Mouse (Mus musculus) neural tube, embryonic 12.5 days (tissue): ENCODE data around the gene Nt5c3. TPM values are rescaled to one million over a fixed set of nuclear protein-coding genes. Genes with fewer than 3 reads are reported as not detected.
A peak's percentile ranks its signal among the peaks of the same experiment; 100 is the strongest.
"Not testable (repeated sequence)": the region's sequence is repeated elsewhere in the genome, so short reads cannot be mapped to it uniquely, and the experiment has no call there.

Source experiments
- ATAC-seq: fragments of 200-750 bp; cut with Nextera tagmentation; 2 replicates; pipeline ENCODE4 v1.8.0; 2017; ENCODE audit warnings: low read depth, mild to moderate bottlenecking, moderate TSS enrichment, moderate library complexity; ENCODE audit not compliant: low FRiP score
- H3K27ac ChIP-seq: fragments of 300-500 bp; sonication (generic); 2 replicates; pipeline ENCODE4 v1.5.1; 2016
- H3K27me3 ChIP-seq: fragments of 300-500 bp; sonication (generic); replicated peaks from 2 replicates; pipeline ENCODE4 v1.6.1; 2016; ENCODE audit warnings: mild to moderate bottlenecking
- H3K36me3 ChIP-seq: fragments of 300-500 bp; sonication (generic); 2 replicates; pipeline ENCODE4 v1.6.1; 2016; ENCODE audit warnings: mild to moderate bottlenecking
- H3K4me1 ChIP-seq: fragments of 300-500 bp; sonication (generic); 2 replicates; pipeline ENCODE4 v1.6.1; 2016
- H3K4me2 ChIP-seq: fragments of 300-500 bp; sonication (generic); replicated peaks from 2 replicates; pipeline ENCODE4 v1.6.1; 2016; ENCODE audit warnings: mild to moderate bottlenecking
- H3K4me3 ChIP-seq: fragments of 300-500 bp; sonication (generic); 2 replicates; pipeline ENCODE4 v1.5.1; 2016
- H3K9ac ChIP-seq: fragments of 300-500 bp; sonication (generic); 2 replicates; pipeline ENCODE4 v1.6.1; 2016; ENCODE audit warnings: mild to moderate bottlenecking
- H3K9me3 ChIP-seq: fragments of 300-500 bp; sonication (generic); 2 replicates; pipeline ENCODE4 v1.6.1; 2016; ENCODE audit warnings: mild to moderate bottlenecking
- WGBS: fragments of 180-500 bp; shearing (Covaris S2); methylation state at CpG from one replicate; pipeline ENCODE4 v1.1.7; 2016; 5-methylcytosine and 5-hydroxymethylcytosine counted together
- polyA plus RNA-seq: library from polyadenylated mRNA; unstranded; fragments of >200 nt; fragmentation: Nextera tagmentation; extraction: Ambion mirVana; gene quantifications from 2 replicates; pipeline ENCODE4 v1.2.1, GENCODE M21; 2016

Nt5c3 gene
- polyA plus RNA-seq, 1 experiment from 2014 or later = 106 TPM

DNA sequence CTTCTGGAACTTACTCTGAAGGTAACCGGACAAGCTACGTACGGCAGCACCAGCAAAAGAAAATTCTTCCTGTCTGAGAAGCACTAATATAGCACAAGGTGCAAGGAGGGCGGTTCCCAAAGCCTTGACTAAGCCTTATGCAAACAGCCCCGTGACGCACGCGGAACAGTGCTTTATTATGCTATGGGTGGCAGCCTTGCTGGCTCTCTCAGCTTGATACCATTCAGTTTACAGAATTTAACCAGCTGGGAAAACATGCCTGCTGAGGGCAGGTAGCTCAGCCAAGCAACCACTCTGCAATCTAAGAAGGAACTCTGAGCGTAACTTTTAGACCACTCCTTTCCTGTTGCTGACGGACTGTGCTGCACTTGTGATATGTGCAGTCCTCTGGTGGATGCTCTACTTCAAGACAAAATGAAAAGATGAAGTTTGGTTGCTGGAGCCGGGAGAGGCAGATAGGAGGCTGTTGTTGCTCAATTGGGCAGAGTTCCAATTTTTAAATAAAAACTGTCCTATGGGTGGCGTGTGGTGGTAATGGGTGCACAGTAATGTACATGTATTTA is 21.8 kb downstream of the Nt5c3 start:
- H3K9me3 ChIP-seq = no peaks in the 10 kb centered on the region
- H3K4me1 ChIP-seq = 0 out of 2 replicates have a peak, but pooled peaks cover 9% of the 10 kb centered on the region
- WGBS = 38% methylated on average over 12 of the region's 12 CpGs
- H3K4me2 ChIP-seq = peak overlapping the region; percentile 16; the same call in 1 of the 2 replicates
- no peak overlapping the region for H3K4me3 ChIP-seq
- no peak overlapping the region for H3K9ac ChIP-seq
- ATAC-seq = no peak
- no peaks in the 10 kb centered on the region for H3K36me3 ChIP-seq
- no peak overlapping the region for H3K27ac ChIP-seq
- no peaks in the 10 kb centered on the region for H3K27me3 ChIP-seq

DNA sequence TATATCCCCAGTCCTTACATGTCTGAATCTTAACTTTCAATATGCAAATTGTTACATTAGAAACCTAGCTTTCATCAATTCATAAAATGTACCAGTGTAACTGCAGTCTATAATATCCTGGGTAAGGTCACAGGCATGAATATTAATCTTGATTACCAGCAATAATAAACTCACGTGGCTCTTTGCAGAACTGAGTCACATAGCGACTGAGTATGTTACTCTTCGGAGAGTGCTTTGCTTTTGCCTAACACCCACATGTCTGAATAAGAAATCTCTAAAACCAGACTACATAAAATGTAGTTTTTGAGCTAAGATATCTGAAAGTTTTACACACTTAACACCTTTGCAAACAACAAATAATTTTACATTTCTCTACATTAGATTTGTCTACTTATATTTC is 22.4 kb downstream of the Nt5c3 start:
- 0 out of 2 replicates have a peak, but pooled peaks cover 9% of the 10 kb centered on the region for H3K4me1 ChIP-seq
- H3K4me2 ChIP-seq = no peak overlapping the region
- 78% methylated on average over 3 of the region's 3 CpGs for WGBS
- H3K4me3 ChIP-seq = no peak overlapping the region
- H3K36me3 ChIP-seq = no peaks in the 10 kb centered on the region
- H3K27ac ChIP-seq = no peak overlapping the region
- no peak overlapping the region for H3K9ac ChIP-seq
- ATAC-seq = no peak
- no peaks in the 10 kb centered on the region for H3K9me3 ChIP-seq
- no peaks in the 10 kb centered on the region for H3K27me3 ChIP-seq

DNA sequence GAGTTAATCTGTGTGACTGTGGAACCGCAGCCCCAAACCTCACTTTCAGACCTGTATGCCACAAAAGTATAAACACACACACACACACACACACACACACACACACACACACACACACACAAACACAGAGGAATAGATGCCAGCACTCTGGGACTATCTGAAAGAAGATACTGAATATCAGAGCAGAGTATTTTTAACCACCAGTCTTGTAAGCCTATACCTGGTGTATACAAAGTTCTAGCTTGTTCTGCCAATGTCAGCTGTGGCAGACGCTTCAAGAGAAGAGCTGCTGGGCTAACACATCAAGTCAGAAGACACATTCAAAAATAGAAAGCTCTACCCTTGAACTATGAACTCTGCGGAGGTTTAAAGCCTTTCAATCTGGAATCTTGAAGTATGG is 24.1 kb downstream of the Nt5c3 start:
- no peak overlapping the region for H3K4me2 ChIP-seq
- no peak for ATAC-seq
- H3K9me3 ChIP-seq = no peaks in the 10 kb centered on the region
- H3K27me3 ChIP-seq = no peaks in the 10 kb centered on the region
- H3K36me3 ChIP-seq = no peaks in the 10 kb centered on the region
- H3K9ac ChIP-seq = no peak overlapping the region
- 0 out of 2 replicates have a peak, but pooled peaks cover 9% of the 10 kb centered on the region for H3K4me1 ChIP-seq
- H3K4me3 ChIP-seq = no peak overlapping the region
- H3K27ac ChIP-seq = no peak overlapping the region
- 87% methylated on average over 3 of the region's 3 CpGs for WGBS

DNA sequence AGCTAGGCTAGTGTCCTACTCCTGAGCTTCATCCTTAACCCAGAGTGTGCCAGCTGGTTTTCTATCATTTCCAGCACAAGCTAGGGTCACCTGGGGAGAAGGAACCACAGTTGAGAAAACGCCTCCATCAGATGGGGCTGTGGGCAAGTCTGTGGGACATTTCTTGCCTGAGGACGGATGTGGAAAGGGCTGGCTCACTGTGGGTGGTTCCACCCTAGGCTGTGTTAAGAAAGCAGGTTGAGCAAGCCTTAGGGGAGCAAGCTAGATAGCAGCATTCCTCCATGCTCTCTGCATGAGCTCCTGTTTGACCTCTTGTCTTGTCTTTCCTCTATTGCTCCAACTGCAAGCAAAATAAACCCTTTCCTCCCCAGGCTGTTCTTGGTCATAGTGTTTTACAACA is 33.0 kb downstream of the Nt5c3 start:
- Histone ChIP-seq H3K27ac (no peak overlapping the region), H3K4me2 (no peak overlapping the region)
- 86% methylated on average over 2 of the region's 2 CpGs for WGBS

GRCm38 (mm10) chr6:56888561-56888960 is 35.2 kb downstream of the Nt5c3 start:
- no peak for ATAC-seq
- H3K4me2 ChIP-seq = no peak overlapping the region
- no peaks in the 10 kb centered on the region for H3K27me3 ChIP-seq
- H3K36me3 ChIP-seq = peaks cover 39% of the 10 kb centered on the region
- no peak overlapping the region for H3K4me3 ChIP-seq
- no peak overlapping the region for H3K27ac ChIP-seq
- H3K4me1 ChIP-seq = no peaks in the 10 kb centered on the region
- 88% methylated on average over 6 of the region's 6 CpGs for WGBS
- no peak overlapping the region for H3K9ac ChIP-seq
- no peaks in the 10 kb centered on the region for H3K9me3 ChIP-seq

More for the DNA sequence above, 33.0 kb downstream of the Nt5c3 start:
- H3K4me3 ChIP-seq = no peak overlapping the region
- no peaks in the 10 kb centered on the region for H3K4me1 ChIP-seq
- no peaks in the 10 kb centered on the region for H3K27me3 ChIP-seq
- H3K9ac ChIP-seq = no peak overlapping the region
- no peak for ATAC-seq
- H3K9me3 ChIP-seq = no peaks in the 10 kb centered on the region
- peaks cover 32% of the 10 kb centered on the region for H3K36me3 ChIP-seq

- 84% methylated on average over 1 of the region's 1 CpGs for WGBS
These were observed 44.3 kb downstream of the Nt5c3 start for GRCm38 (mm10) chr6:56879352-56879955.

GRCm38 (mm10) chr6:56877985-56878384 is 45.7 kb downstream of the Nt5c3 start:
- Histone ChIP-seq H3K9ac (no peak overlapping the region), H3K27me3 (no peaks in the 10 kb centered on the region), H3K27ac (no peak overlapping the region), H3K4me2 (no peak overlapping the region), H3K9me3 (no peaks in the 10 kb centered on the region), H3K36me3 (peaks cover 16% of the 10 kb centered on the region), H3K4me3 (no peak overlapping the region), H3K4me1 (no peaks in the 10 kb centered on the region)
- WGBS = 91% methylated on average over 8 of the region's 8 CpGs
- ATAC-seq = no peak

More at GRCm38 (mm10) chr6:56879352-56879955, 44.3 kb downstream of the Nt5c3 start:
- H3K27ac ChIP-seq = no peak overlapping the region
- H3K4me3 ChIP-seq = no peak overlapping the region
- no peak overlapping the region for H3K9ac ChIP-seq
- H3K4me1 ChIP-seq = no peaks in the 10 kb centered on the region
- H3K36me3 ChIP-seq = peaks cover 24% of the 10 kb centered on the region
- H3K9me3 ChIP-seq = no peaks in the 10 kb centered on the region
- no peaks in the 10 kb centered on the region for H3K27me3 ChIP-seq
- ATAC-seq = no peak
- H3K4me2 ChIP-seq = no peak overlapping the region

DNA sequence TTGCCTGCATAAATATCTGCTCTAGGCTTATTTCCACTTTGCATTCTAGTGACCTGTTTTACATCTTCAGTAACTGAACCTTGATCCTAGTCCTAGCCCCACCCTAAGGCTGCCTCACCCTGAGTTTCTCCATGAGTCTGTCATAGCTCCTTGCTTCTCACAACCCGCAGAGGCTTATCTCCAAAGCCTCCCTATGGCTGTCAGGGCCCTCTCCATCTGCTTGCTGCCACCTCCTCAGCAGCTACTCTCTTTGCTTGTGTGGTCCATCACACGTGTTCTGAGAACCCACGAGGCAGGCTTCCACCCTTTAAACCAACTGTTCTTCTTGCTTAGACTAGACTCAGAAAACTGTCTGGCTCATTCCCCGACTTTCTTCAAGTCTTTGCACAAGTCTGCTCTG is 46.9 kb downstream of the Nt5c3 start:
- 88% methylated on average over 4 of the region's 4 CpGs for WGBS

DNA sequence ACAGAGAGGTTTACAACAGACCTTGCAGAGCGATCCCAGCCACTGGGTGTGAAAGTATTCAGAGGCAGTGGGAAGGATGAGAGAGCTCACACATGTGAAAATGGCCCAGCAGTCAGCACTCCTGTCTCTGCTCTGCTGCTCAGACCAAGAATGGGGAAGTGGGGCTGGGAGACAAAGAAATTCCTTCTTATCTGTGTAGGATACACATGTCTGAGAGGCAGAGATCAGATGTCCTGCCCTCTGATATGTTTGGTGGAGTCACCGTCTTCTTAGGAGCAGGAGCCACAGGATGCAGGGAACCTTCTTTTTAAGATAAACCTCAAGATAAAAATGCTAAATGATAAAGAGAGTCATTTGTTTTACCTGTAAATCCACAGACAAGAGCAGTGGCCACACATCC is 53.7 kb downstream of the Nt5c3 start:
- no peak overlapping the region for H3K4me2 ChIP-seq
- WGBS = 91% methylated on average over 2 of the region's 2 CpGs
- H3K36me3 ChIP-seq = no peaks in the 10 kb centered on the region; the same call in 1 of the 2 replicates
- no peak overlapping the region for H3K4me3 ChIP-seq
- H3K9me3 ChIP-seq = no peaks in the 10 kb centered on the region
- H3K9ac ChIP-seq = no peak overlapping the region
- no peaks in the 10 kb centered on the region for H3K27me3 ChIP-seq
- no peaks in the 10 kb centered on the region for H3K4me1 ChIP-seq
- no peak for ATAC-seq
- no peak overlapping the region for H3K27ac ChIP-seq

More for the DNA sequence above, 46.9 kb downstream of the Nt5c3 start:
- H3K4me1 ChIP-seq = no peaks in the 10 kb centered on the region
- H3K9me3 ChIP-seq = no peaks in the 10 kb centered on the region
- H3K36me3 ChIP-seq = peaks cover 12% of the 10 kb centered on the region
- no peak overlapping the region for H3K4me3 ChIP-seq
- no peak overlapping the region for H3K4me2 ChIP-seq
- ATAC-seq = no peak
- H3K27me3 ChIP-seq = no peaks in the 10 kb centered on the region
- no peak overlapping the region for H3K27ac ChIP-seq
- no peak overlapping the region for H3K9ac ChIP-seq

GRCm38 (mm10) chr6:56868565-56868964 is 55.2 kb downstream of the Nt5c3 start:
- no peak overlapping the region for H3K4me3 ChIP-seq
- ATAC-seq = no peak

GRCm38 (mm10) chr6:56866899-56867298 is 56.8 kb downstream of the Nt5c3 start:
- H3K9me3 ChIP-seq, H3K36me3 ChIP-seq, H3K9ac ChIP-seq, H3K27ac ChIP-seq, H3K4me3 ChIP-seq, H3K4me1 ChIP-seq, H3K27me3 ChIP-seq, ATAC-seq, H3K4me2 ChIP-seq: not testable (repeated sequence)
- WGBS = 88% methylated on average over 1 of the region's 1 CpGs

More at GRCm38 (mm10) chr6:56868565-56868964, 55.2 kb downstream of the Nt5c3 start:
- 77% methylated on average over 8 of the region's 8 CpGs for WGBS
- Histone ChIP-seq H3K36me3 (no peaks in the 10 kb centered on the region; the same call in 1 of the 2 replicates), H3K4me2 (no peak overlapping the region), H3K9me3 (no peaks in the 10 kb centered on the region), H3K4me1 (no peaks in the 10 kb centered on the region), H3K9ac (no peak overlapping the region), H3K27me3 (no peaks in the 10 kb centered on the region), H3K27ac (no peak overlapping the region)

DNA sequence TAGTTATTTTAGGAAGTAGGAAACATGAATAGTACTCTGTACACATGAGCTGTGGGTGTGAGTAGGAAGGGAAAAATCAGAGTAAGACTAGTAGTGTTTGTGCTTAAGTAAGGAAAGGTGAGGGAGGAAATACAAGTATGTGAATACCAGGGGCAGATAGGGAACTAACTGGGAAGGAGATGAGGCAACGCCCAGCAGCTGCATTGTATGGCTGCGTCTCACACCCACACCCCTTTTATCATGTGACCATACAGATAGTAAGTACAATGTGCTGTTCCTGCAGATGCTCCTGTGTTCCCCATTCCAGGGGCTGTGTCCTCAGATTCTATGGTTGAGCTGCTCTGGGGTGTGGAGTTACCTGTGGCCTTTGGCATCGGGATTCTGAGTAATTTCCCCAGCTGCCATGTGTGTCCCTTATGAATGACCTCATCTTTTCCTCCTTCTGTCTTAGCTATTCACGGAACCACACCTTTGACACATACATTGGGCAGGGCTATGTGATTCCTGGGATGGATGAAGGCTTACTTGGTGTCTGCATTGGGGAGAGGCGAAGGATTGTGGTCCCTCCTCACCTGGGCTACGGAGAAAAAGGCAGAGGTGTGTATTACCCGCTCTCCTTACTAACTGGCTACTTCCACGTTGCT is 63.4 kb downstream of the Nt5c3 start:
- Histone ChIP-seq H3K9me3 (no peaks in the 10 kb centered on the region), H3K4me2 (no peak overlapping the region), H3K27me3 (no peaks in the 10 kb centered on the region), H3K4me3 (no peak overlapping the region), H3K4me1 (no peaks in the 10 kb centered on the region), H3K9ac (no peak overlapping the region), H3K27ac (no peak overlapping the region), H3K36me3 (no peaks in the 10 kb centered on the region; the same call in 1 of the 2 replicates)
- WGBS = 91% methylated on average over 8 of the region's 8 CpGs
- ATAC-seq = no peak
